Mouse (Mus musculus): ENCODE measurements at regions not wholly inside any gene's neighbourhood (a gene's known extent, or its start where the extent isn't known, plus 50 kb on each side); places are given as distances from the start of the nearest gene placed in this dataset.

- TF ChIP-seq POLR2A (IDR thresholded peaks at IDR 0.05; ENCODE audit: borderline replicate concordance, extremely low read depth, insufficient read depth, insufficient read length, poor library complexity, severe bottlenecking) (no peak), CTCF (IDR thresholded peaks at IDR 0.05; ENCODE audit: borderline replicate concordance, extremely low read depth, insufficient read depth, insufficient read length) (no peak)
Observed at GRCm38 (mm10) chr19:14124986-14125385, 211.7 kb downstream of the Olfr1505 start.
